Mouse (Mus musculus) heart, adult 9 months (tissue): Measurements from ENCODE around the gene Atp8b3.

Experiments
- DNase-seq, 2 experiments: peaks; one replicate each; pipeline ENCODE4 v3.0.0; 2022; ENCODE audit warnings: low spot score in 2 of 2

Gene Atp8b3

GRCm38 (mm10) chr10:80568876-80569275 is 30.0 kb upstream of the Atp8b3 start:
- no peak for DNase-seq

- peak; percentile 72 to 80 for DNase-seq
Observed at GRCm38 (mm10) chr10:80566375-80567092, 27.6 kb upstream of the Atp8b3 start.

DNA sequence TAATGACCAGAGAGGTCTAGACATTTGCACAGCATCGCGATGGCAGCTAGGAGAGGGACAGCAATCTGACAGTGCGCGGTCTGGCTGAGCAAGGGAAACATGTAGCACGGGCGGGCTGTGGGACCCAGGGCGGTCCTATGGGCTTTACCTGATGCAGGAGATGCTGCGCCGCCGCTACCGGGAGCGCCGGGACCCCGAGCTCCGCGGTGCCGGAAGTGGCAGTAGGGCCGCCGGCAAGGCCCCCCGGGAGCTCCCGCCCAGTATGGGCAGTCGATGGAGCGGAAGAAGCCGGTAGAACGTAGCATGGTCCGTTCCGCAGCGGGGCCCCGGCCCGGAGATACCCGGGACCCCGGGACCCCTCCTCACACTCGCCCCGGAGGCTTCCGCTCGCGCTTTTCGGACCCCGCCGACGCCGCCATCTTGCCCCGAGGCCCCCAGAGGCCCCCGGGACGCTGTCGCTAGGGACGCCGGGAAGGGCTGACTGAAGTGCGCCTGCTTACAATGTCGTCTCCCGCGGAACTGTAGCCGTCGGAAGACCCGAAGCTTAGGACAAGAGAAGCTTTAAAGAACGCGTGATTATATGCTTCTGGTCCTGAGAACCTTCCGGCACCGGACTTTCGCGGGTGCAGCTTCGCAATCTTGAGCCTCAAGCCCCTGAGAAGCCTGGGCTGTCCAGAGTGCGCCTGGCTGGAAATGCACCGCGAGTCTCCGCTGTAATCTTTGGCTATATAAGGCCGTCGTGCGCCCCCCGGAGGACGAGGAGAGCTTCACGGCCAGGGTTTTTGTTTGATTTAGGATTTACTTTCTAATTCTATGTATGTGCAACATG is 22.4 kb upstream of the Atp8b3 start, which contains the start of gene Rexo1:
TSS of gene Rexo1 (minus strand) at position 445 of the 829 bp plus-strand sequence.
- DNase-seq: peak; percentile 90 to 96

GRCm38 (mm10) chr10:80560621-80561020 is 21.7 kb upstream of the Atp8b3 start:
- DNase-seq: no peak

DNA sequence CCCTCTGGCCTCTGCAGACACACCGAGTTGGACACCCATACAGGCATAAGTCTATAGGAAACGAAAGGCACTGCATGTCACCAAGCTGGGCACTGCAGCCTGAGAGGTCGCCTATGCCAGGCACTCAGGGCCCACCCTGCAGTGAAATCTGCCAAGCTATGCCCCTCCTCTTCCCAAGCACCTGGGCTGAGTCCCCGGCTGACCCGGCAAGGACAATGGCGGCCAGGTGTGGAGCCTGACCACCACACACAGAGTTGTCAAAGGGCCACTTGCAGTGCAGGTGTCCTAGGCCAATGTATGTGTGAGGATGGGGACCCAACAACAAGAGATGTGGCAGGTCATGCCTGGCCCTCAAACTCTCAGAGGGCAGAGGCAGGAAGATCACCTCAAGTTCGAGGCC is 20.5 kb upstream of the Atp8b3 start:
- no peak for DNase-seq

DNA sequence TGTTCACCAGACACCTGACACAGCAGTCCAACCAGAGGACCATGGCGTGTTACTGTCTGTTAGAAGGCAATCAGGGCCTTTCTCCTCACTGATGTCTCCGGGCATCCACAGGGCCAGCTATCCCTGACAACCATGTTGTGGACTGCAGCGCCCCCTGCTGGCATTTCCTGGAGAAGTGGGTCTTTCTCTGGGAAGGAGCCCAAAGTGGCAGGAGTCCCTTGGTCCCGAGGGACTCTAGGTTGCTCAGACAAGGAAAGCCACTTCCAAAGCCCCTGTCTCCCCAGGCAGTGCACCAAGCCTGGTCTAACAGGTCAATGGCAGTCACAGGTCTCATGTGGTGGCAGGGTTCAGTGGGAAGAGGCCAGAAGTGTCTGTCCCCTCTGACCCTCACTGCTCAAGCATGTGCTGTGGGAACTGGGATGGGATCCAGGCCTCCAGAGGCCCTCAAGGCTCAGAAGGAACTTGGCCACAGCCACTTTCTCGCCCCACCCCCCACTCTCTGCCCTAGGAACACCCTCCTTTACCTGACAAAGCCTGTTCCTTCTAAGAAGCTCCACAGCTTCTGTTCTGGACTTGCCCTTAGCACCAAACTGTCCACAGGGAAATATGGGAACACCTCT is 18.5 kb upstream of the Atp8b3 start:
- DNase-seq: peak; percentile 51 to 66

GRCm38 (mm10) chr10:80553997-80554396 is 15.1 kb upstream of the Atp8b3 start:
- no peak for DNase-seq

- no peak for DNase-seq
Observed at GRCm38 (mm10) chr10:80553575-80553974, 14.7 kb upstream of the Atp8b3 start.

DNA sequence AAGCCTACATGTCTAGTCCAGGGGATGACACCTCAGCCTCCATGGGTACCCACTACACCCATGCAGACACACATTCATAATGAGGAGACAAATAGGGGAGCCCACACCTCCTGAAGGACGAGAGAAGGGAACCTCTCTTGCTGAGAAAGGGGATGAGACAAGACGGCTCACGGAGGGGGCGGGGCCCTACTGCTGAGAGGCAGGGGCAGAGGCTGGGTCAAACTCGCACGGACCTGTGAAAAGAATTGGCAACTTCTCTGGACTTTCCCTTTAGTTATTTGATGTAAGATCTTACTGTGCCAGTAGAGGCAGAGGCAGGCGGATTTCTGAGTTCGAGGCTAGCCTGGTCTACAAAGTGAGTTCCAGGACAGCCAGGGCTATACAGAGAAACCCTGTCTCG is 13.4 kb upstream of the Atp8b3 start:
- DNase-seq: no peak

DNA sequence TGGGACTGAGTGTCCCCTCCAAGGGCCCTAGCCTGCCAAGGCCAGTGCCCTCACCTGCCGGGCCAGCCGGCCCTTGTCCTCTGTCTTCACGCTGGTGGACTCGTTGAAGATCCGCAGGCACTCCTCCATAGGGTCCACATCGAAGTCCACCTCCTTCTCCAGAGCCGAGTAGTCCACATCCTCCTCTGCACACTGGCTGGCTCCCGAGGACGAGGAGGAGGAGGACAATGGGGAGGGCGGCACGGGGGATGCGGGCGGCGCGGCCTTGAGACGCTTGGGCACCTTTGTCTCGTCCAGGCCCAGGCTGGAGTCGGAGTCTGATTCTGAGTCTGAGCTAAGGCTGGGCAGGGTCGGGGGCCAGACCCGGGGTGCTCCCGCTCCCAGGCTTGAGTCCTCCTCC is 10.4 kb upstream of the Atp8b3 start:
- no peak for DNase-seq

DNA sequence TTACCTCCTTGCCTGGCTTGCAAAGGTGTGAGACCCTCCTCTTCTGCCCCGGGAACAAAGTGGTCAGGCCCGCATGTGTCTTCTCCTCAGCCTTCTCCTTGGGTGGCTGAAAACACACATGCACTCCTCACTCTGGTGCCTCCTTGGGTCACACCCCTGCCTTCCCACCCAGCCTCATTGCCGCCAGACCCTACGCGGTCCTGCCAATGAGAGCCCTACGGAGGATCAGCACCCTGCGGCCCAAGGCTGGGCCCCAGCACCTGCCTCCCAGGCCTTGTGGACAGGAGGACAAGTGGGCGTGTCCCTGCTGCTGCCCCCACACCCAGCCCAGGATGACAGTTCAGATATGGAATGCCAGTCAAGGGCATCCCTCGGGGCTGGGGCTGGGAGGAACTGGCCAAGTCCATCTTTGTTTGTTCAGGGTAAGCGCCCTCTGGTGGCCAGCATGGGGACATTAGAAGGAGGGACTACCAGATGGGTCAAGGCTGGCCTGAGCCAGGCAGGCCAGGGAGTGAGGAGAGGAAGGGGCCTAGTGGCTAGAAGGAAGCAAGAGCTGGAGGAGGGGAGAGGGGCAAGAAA is 9.6 kb upstream of the Atp8b3 start:
- peak; percentile 35 to 40 for DNase-seq

- no peak for DNase-seq
Observed at GRCm38 (mm10) chr10:80547539-80547938, 8.6 kb upstream of the Atp8b3 start.

DNA sequence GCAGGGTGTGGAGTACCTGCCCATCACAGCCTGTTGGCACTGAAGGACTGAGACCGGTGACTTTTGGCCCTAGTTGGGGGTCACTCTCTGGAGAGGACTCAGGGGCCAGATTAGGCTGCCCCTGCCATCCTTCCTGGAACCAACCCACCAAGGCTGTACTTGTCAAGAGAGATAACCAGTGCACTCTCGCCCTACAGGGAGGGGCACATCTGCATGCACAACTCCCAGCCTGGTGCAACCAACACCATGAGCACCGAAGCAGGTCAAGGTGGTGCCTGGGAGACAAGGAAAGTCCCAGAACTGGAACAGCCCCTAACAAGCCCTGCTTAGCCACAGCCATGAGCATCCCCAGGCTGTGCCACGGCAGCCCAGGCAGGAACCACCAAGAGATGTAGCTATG is 8.0 kb upstream of the Atp8b3 start:
- no peak for DNase-seq

GRCm38 (mm10) chr10:80545590-80545989 is 6.7 kb upstream of the Atp8b3 start:
- DNase-seq: no peak

- no peak for DNase-seq
Observed at GRCm38 (mm10) chr10:80543873-80544272, 4.9 kb upstream of the Atp8b3 start.

DNA sequence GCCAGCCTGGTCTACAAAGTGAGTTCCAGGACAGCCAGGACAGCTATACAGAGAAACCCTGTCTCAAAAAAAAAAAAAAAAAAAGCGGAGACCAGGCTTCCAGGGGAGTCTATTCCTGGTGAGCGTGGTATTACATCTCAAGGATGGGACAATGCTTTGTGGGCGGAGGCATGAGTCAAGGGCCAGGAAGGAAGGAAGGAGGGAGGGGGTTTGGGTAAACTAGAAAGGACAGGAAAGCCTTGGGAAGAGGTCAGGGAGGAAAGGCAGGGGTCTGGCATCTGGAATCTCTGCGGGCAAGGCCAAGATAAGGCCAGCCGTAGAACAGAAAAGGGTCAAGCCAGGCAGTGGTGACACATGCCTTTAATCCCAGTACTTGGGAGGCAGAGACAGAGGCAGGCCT is 569 bp upstream of the Atp8b3 start:
- no peak for DNase-seq

- no peak for DNase-seq
Observed at GRCm38 (mm10) chr10:80538180-80538579, 744 bp downstream of the Atp8b3 start.

GRCm38 (mm10) chr10:80535711-80536110 is 3.2 kb downstream of the Atp8b3 start:
- no peak for DNase-seq

DNA sequence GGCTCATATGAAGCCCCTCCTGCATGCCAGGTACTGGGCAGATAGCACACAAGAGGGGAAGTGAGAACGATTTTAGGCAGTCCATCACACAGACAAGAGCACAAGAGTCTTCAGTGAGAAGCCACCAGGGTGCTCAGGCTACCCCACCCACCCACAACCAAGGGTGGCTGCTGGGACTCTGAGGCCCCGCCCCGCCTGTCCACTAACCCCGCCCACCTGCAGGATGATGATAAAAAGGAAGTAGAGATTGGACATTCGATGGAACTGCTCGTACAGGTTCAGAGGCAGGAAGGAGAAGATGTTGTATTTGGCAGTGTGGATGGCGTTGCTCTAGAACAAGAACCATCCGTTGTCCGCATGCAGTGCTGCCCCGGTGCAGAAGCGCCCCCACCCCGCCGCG is 3.9 kb downstream of the Atp8b3 start:
- no peak for DNase-seq

DNA sequence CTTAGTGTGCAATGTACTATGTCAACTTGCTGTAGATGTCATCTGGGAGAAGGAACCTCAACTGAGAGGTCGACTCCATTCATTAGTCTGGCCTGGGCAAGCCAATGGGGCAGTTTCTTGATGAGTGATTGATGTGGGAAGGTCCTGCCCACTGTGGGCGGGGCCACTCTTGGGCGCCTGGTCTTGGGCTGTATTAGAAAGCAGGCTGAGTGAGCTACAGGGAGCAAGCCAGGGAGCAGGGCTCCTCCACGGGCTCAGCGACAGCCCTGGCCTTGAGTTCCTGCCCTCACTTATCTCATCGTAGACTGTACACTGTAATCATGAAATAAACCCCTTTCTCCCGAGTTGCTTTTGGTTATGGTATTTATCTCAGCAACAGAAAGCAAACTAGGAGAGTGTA is 5.2 kb downstream of the Atp8b3 start:
- no peak for DNase-seq

DNA sequence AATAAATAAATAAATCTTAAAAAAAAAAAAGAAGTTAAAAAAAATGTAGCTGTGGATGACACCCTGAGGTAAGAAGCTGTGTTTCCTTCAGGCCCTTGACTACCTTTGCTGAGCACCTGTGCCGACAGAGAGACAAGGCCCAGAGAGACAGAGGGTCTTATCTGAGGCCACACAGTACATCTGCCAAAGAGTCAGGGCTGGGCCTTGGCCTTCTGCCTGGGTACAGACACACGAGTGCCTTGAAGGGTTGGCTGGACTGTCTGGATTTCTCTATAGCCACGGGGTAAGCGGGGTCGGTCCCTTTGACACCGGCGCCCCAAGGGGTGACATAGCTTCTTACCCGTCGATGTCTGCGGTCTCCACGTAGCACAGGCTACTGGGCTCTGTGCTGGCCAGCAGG is 6.1 kb downstream of the Atp8b3 start:
- no peak for DNase-seq

GRCm38 (mm10) chr10:80526172-80526571 is 12.8 kb downstream of the Atp8b3 start:
- DNase-seq: no peak
